Mouse (Mus musculus) gastrocnemius, postnatal 10 days (tissue): ENCODE results near the gene Spag8. TPM values are rescaled to one million over a fixed set of nuclear protein-coding genes. Genes with fewer than 3 reads are reported as not detected.

Source experiments
- microRNA-seq, 2 experiments: library from miRNA; unstranded; fragments of <30 nt; microRNA quantifications; one replicate each; pipeline ENCODE4 v1.2.0; 2021
- total RNA-seq, 2 experiments: library from RNA; stranded (reverse); gene quantifications; 2 replicates each; pipeline ENCODE4 v1.2.3; 2021

Spag8 gene
- total RNA-seq, 2 experiments from 2014 or later, result 0.38 TPM; not detected in 1

Small RNA genes lying within 50 kb of the gene (microRNA-seq; reads per million reads assigned to microRNA genes)
- 0 to 0.64 reads per million in 2 experiments for gene Gm25262

Other genes with a start within 250 kb of the Spag8 start
- gene Fam166b, start 224.5 kb downstream of the Spag8 start, total RNA-seq, result not detected
- 10 to 100 TPM; 28.0 to 34.7 TPM for gene Tesk1, start 211.7 kb downstream of the Spag8 start, total RNA-seq
- under 1 TPM in 1 of 2 experiments, not detected in 1; 0.61 TPM for gene Cd72, start 199.0 kb downstream of the Spag8 start, total RNA-seq
- not detected for gene Sit1, start 169.9 kb downstream of the Spag8 start, total RNA-seq
- gene Ccdc107, start 160.7 kb downstream of the Spag8 start, total RNA-seq, result 10 to 100 TPM; 23.4 to 24.1 TPM
- 1 to 10 TPM; 2.8 to 3.8 TPM for gene Arhgef39, start 153.9 kb downstream of the Spag8 start, total RNA-seq
- gene Car9, start 146.6 kb downstream of the Spag8 start, total RNA-seq, result 1 to 10 TPM; 2.8 TPM
- gene Tpm2, start 129.8 kb downstream of the Spag8 start, total RNA-seq, result 1,000 to 10,000 TPM; 8,012 to 8,431 TPM
- gene Creb3, start 91.3 kb downstream of the Spag8 start, total RNA-seq, result 10 to 100 TPM; 39.6 to 45.0 TPM
- gene Tln1, start 90.9 kb downstream of the Spag8 start, total RNA-seq, result 100 to 1,000 TPM in 1 of 2 experiments, 10 to 100 TPM in 1; 84.9 to 112 TPM
- gene Rgp1, start 74.9 kb downstream of the Spag8 start, total RNA-seq, result 10 to 100 TPM; 22.9 to 30.4 TPM
- gene Gba2, start 74.7 kb downstream of the Spag8 start, total RNA-seq, result 1 to 10 TPM; 6.7 to 9.1 TPM
- under 1 TPM; 0.33 to 0.38 TPM for gene Msmp, start 69.1 kb downstream of the Spag8 start, total RNA-seq
- 10 to 100 TPM; 30.7 to 39.5 TPM for gene Npr2, start 21.7 kb downstream of the Spag8 start, total RNA-seq
- gene Hint2, start 2.9 kb upstream of the Spag8 start, total RNA-seq, result 10 to 100 TPM; 51.3 to 57.6 TPM
- gene Tmem8b, start 15.4 kb upstream of the Spag8 start, total RNA-seq, result 10 to 100 TPM in 1 of 2 experiments, 1 to 10 TPM in 1; 9.1 to 10.8 TPM
- under 1 TPM; 0.18 to 0.26 TPM for gene Fam221b, start 15.6 kb upstream of the Spag8 start, total RNA-seq
- gene Olfr70, start 47.2 kb upstream of the Spag8 start, total RNA-seq, result not detected
- not detected for gene Olfr71, start 56.7 kb upstream of the Spag8 start, total RNA-seq
- 1 to 10 TPM; 2.3 to 3.1 TPM for gene Hrct1, start 73.6 kb upstream of the Spag8 start, total RNA-seq
- 1 to 10 TPM; 1.1 to 1.6 TPM for gene Spaar, start 76.4 kb upstream of the Spag8 start, total RNA-seq
- not detected for gene Olfr159, start 117.4 kb upstream of the Spag8 start, total RNA-seq
- not detected for gene Olfr156, start 170.3 kb upstream of the Spag8 start, total RNA-seq
- not detected for gene Olfr157, start 186.6 kb upstream of the Spag8 start, total RNA-seq
- not detected for gene Olfr155, start 198.0 kb upstream of the Spag8 start, total RNA-seq
- 10 to 100 TPM; 13.6 to 15.5 TPM for gene Reck, start 221.9 kb upstream of the Spag8 start, total RNA-seq